Mouse (Mus musculus): Measurements from ENCODE around the gene 1810010D01Rik. TPM values are rescaled to one million over a fixed set of nuclear protein-coding genes. Genes with fewer than 3 reads are reported as not detected.

The 1810010D01Rik gene
- polyA plus RNA-seq, 1 experiment from 2014 or later, result not detected

DNA sequence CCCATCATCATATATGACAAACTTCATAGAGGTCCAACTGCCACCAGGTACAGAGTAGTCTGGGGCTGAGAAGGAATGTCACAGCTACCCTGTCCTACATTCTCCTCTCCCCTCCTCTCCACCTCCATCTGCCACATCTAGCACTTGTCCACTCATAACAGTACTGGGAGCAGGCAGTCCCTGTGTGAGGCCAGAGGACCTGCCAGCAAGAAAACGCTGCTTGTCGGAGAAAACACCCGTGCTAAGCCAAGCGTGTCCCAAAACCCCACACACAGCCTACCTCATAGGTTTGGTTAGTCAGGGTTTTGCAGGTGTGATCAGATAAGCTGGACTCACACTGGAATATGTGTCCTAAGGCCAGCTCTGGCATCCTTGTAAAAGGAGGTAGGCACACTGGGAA lies 33.0 kb upstream of the 1810010D01Rik start:
- H3K9ac ChIP-seq (ENCODE audit: low read depth, low read length), result no peak overlapping the region

GRCm38 (mm10) chr7:145239736-145240505 lies 32.0 kb upstream of the 1810010D01Rik start:
- H3K4me2 ChIP-seq (ENCODE audit: low read depth, low read length), result no peak overlapping the region
- WGBS, result 76% methylated on average over 7 of the region's 8 CpGs
- no peak overlapping the region for H3K27ac ChIP-seq (replicated peaks; ENCODE audit: low read depth, low read length)
- no peak overlapping the region for H3K9ac ChIP-seq (ENCODE audit: low read depth, low read length)
- ATAC-seq (ENCODE audit: low read depth) (no peak), DNase-seq (ENCODE audit: low spot score) (no peak)
- H3K36me3 ChIP-seq (ENCODE audit: control insufficient read depth, insufficient read depth, low read length), result no peaks in the 10 kb centered on the region
- H3K4me3 ChIP-seq (ENCODE audit: low read depth, low read length), result no peak overlapping the region
- H3K27me3 ChIP-seq (replicated peaks; ENCODE audit: control insufficient read depth, insufficient read depth, low read length), result no peaks in the 10 kb centered on the region
- no peaks in the 10 kb centered on the region for H3K9me3 ChIP-seq (ENCODE audit: control insufficient read depth, low read length)
- no peaks in the 10 kb centered on the region for H3K4me1 ChIP-seq (ENCODE audit: control insufficient read depth, insufficient read depth, low read length)

More for the DNA sequence above, 33.0 kb upstream of the 1810010D01Rik start:
- no peaks in the 10 kb centered on the region for H3K9me3 ChIP-seq (ENCODE audit: control insufficient read depth, low read length)
- H3K4me2 ChIP-seq (ENCODE audit: low read depth, low read length), result no peak overlapping the region
- H3K4me3 ChIP-seq (ENCODE audit: low read depth, low read length), result no peak overlapping the region
- H3K27me3 ChIP-seq (replicated peaks; ENCODE audit: control insufficient read depth, insufficient read depth, low read length), result no peaks in the 10 kb centered on the region
- no peak overlapping the region for H3K27ac ChIP-seq (replicated peaks; ENCODE audit: low read depth, low read length)
- no peaks in the 10 kb centered on the region for H3K36me3 ChIP-seq (ENCODE audit: control insufficient read depth, insufficient read depth, low read length)
- no peak for DNase-seq (ENCODE audit: low spot score)
- H3K4me1 ChIP-seq (ENCODE audit: control insufficient read depth, insufficient read depth, low read length), result no peaks in the 10 kb centered on the region
- 89% methylated on average over 4 of the region's 4 CpGs for WGBS
- no peak for ATAC-seq (ENCODE audit: low read depth)

DNA sequence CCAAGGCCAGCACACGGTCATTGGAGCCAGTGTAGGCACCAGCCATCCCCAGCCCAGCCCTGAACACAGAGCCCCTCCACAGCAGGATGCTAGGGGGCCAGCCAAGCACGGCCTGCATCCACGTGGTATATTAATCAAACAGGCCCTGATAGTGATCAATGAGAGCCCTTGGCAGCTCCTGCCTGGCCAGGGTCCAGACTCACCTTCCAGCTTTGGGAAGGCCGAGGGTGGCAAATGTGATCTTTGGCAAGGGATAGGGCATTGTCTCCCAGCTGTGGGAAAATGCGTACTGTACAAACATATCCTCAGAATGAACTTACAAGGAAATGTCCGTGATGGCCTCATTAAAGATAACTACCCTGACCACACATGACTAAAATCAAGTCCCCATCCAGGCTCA lies 31.2 kb upstream of the 1810010D01Rik start:
- ATAC-seq (ENCODE audit: low read depth) (no peak), DNase-seq (ENCODE audit: low spot score) (no peak)
- Histone ChIP-seq H3K4me3 (ENCODE audit: low read depth, low read length) (no peak overlapping the region), H3K27me3 (replicated peaks; ENCODE audit: control insufficient read depth, insufficient read depth, low read length) (no peaks in the 10 kb centered on the region), H3K9ac (ENCODE audit: low read depth, low read length) (0 out of 2 replicates have a peak overlapping the region, but pooled peaks have one; percentile 25), H3K36me3 (ENCODE audit: control insufficient read depth, insufficient read depth, low read length) (no peaks in the 10 kb centered on the region), H3K9me3 (ENCODE audit: control insufficient read depth, low read length) (no peaks in the 10 kb centered on the region), H3K4me2 (ENCODE audit: low read depth, low read length) (no peak overlapping the region), H3K27ac (replicated peaks; ENCODE audit: low read depth, low read length) (no peak overlapping the region), H3K4me1 (ENCODE audit: control insufficient read depth, insufficient read depth, low read length) (no peaks in the 10 kb centered on the region)
- 56% methylated on average over 6 of the region's 6 CpGs for whole genome bisulfite sequencing

GRCm38 (mm10) chr7:145234841-145235790 lies 27.2 kb upstream of the 1810010D01Rik start:
- no peak for ATAC-seq (ENCODE audit: low read depth)
- no peak for DNase-seq (ENCODE audit: low spot score)

GRCm38 (mm10) chr7:145231659-145232058 lies 23.7 kb upstream of the 1810010D01Rik start:
- Histone ChIP-seq H3K27ac (replicated peaks; ENCODE audit: low read depth, low read length) (no peak overlapping the region), H3K36me3 (ENCODE audit: control insufficient read depth, insufficient read depth, low read length) (no peaks in the 10 kb centered on the region), H3K9me3 (ENCODE audit: control insufficient read depth, low read length) (no peaks in the 10 kb centered on the region), H3K4me1 (ENCODE audit: control insufficient read depth, insufficient read depth, low read length) (no peaks in the 10 kb centered on the region), H3K27me3 (replicated peaks; ENCODE audit: control insufficient read depth, insufficient read depth, low read length) (no peaks in the 10 kb centered on the region), H3K4me2 (ENCODE audit: low read depth, low read length) (no peak overlapping the region), H3K4me3 (ENCODE audit: low read depth, low read length) (no peak overlapping the region), H3K9ac (ENCODE audit: low read depth, low read length) (no peak overlapping the region)
- no peak for DNase-seq (ENCODE audit: low spot score)
- 67% methylated on average over 9 of the region's 9 CpGs for WGBS
- ATAC-seq (ENCODE audit: low read depth), result no peak

More at GRCm38 (mm10) chr7:145234841-145235790, 27.2 kb upstream of the 1810010D01Rik start:
- 79% methylated on average over 10 of the region's 10 CpGs for WGBS
- Histone ChIP-seq H3K4me1 (ENCODE audit: control insufficient read depth, insufficient read depth, low read length) (no peaks in the 10 kb centered on the region), H3K4me3 (ENCODE audit: low read depth, low read length) (no peak overlapping the region), H3K27me3 (replicated peaks; ENCODE audit: control insufficient read depth, insufficient read depth, low read length) (no peaks in the 10 kb centered on the region), H3K9me3 (ENCODE audit: control insufficient read depth, low read length) (no peaks in the 10 kb centered on the region), H3K4me2 (ENCODE audit: low read depth, low read length) (no peak overlapping the region), H3K9ac (ENCODE audit: low read depth, low read length) (no peak overlapping the region), H3K27ac (replicated peaks; ENCODE audit: low read depth, low read length) (no peak overlapping the region), H3K36me3 (ENCODE audit: control insufficient read depth, insufficient read depth, low read length) (no peaks in the 10 kb centered on the region)

DNA sequence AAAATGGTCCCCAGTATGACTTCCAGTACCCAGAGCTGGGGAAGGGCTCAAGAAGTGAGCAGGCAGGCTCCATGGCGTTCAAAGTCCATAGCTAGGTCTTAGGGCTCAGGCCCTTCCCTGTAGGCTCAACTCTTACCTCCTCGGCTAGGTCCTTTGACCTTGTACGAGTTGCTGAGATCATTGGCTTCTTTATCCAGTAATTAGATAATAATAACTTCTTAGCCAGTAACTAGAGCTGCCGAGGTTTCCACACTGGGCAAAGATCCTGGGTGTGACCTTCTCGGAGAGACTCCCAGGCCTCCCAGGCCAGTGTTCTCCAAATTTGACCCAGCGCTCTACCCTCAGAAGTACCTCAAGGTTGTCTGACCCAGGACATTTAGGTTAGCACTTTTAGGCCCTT lies 18.7 kb upstream of the 1810010D01Rik start:
- no peaks in the 10 kb centered on the region for H3K9me3 ChIP-seq (ENCODE audit: control insufficient read depth, low read length)
- H3K9ac ChIP-seq (ENCODE audit: low read depth, low read length), result no peak overlapping the region
- no peaks in the 10 kb centered on the region for H3K27me3 ChIP-seq (replicated peaks; ENCODE audit: control insufficient read depth, insufficient read depth, low read length)
- H3K27ac ChIP-seq (replicated peaks; ENCODE audit: low read depth, low read length), result no peak overlapping the region
- no peaks in the 10 kb centered on the region for H3K36me3 ChIP-seq (ENCODE audit: control insufficient read depth, insufficient read depth, low read length)
- H3K4me1 ChIP-seq (ENCODE audit: control insufficient read depth, insufficient read depth, low read length), result peaks cover 13% of the 10 kb centered on the region
- H3K4me3 ChIP-seq (ENCODE audit: low read depth, low read length), result no peak overlapping the region
- H3K4me2 ChIP-seq (ENCODE audit: low read depth, low read length), result no peak overlapping the region
- DNase-seq (ENCODE audit: low spot score) (no peak), ATAC-seq (ENCODE audit: low read depth) (no peak)
- 86% methylated on average over 6 of the region's 6 CpGs for WGBS

- WGBS, result 78% methylated on average over 5 of the region's 6 CpGs
- no peak for DNase-seq (ENCODE audit: low spot score)
- H3K27me3 ChIP-seq (replicated peaks; ENCODE audit: control insufficient read depth, insufficient read depth, low read length), result no peaks in the 10 kb centered on the region
- H3K4me1 ChIP-seq (ENCODE audit: control insufficient read depth, insufficient read depth, low read length), result peaks cover 15% of the 10 kb centered on the region
- H3K4me2 ChIP-seq (ENCODE audit: low read depth, low read length), result no peak overlapping the region
- no peaks in the 10 kb centered on the region for H3K36me3 ChIP-seq (ENCODE audit: control insufficient read depth, insufficient read depth, low read length)
- no peaks in the 10 kb centered on the region for H3K9me3 ChIP-seq (ENCODE audit: control insufficient read depth, low read length)
- ATAC-seq (ENCODE audit: low read depth), result no peak
- no peak overlapping the region for H3K27ac ChIP-seq (replicated peaks; ENCODE audit: low read depth, low read length)
- H3K4me3 ChIP-seq (ENCODE audit: low read depth, low read length), result no peak overlapping the region
- no peak overlapping the region for H3K9ac ChIP-seq (ENCODE audit: low read depth, low read length)
Observed at GRCm38 (mm10) chr7:145225626-145226025, 17.7 kb upstream of the 1810010D01Rik start.

DNA sequence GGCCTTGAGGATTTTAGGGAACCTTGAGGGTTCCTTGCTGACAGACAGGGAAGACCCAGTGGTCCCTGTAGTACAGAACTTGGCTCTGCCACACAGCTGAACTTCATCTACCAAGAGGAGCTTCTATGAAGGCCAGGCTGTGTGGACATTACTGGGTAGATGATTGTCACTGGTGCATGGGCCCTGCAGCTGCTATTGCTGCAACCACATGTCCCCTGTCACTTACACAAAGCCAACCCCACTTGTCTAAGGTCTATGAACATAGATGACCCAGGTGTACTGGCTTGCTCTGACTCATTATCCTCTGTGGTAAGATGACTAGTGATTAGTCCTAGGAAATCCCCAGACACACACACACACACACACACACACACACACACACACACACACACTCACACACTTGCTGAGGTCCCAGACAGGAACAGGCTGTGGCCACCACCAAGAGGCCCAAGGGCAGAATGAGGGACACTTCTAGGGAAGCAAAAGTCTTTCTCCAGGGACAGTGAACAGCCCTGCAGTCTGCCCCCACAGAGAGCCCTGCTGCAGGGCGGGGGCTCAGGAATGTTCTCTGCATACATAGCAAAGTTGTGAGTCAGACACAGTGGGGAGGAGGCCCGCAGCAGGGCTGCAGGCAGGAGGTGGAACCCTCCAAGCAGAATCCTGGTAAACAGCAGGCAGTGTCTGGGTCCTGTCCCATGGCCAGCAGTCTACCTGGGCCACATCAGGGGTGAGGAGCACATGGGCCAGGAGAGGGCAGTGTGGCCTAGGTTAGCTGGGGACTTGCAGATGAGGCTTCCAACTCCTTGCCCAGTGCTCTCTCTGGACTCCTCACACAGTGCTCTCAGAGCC lies 14.1 kb upstream of the 1810010D01Rik start:
- peak overlapping the region; percentile 76 for H3K27ac ChIP-seq (replicated peaks; ENCODE audit: low read depth, low read length)
- H3K9me3 ChIP-seq (ENCODE audit: control insufficient read depth, low read length), result no peaks in the 10 kb centered on the region
- DNase-seq (ENCODE audit: low spot score) (peak; percentile 89), ATAC-seq (ENCODE audit: low read depth) (peak; percentile 93)
- no peaks in the 10 kb centered on the region for H3K27me3 ChIP-seq (replicated peaks; ENCODE audit: control insufficient read depth, insufficient read depth, low read length)
- 0% methylated on average over 2 of the region's 2 CpGs for WGBS
- H3K4me2 ChIP-seq (ENCODE audit: low read depth, low read length), result no peak overlapping the region
- H3K4me3 ChIP-seq (ENCODE audit: low read depth, low read length), result no peak overlapping the region
- H3K4me1 ChIP-seq (ENCODE audit: control insufficient read depth, insufficient read depth, low read length), result peaks cover 15% of the 10 kb centered on the region
- 0 out of 2 replicates have a peak overlapping the region, but pooled peaks have one; percentile 21 for H3K9ac ChIP-seq (ENCODE audit: low read depth, low read length)
- no peaks in the 10 kb centered on the region for H3K36me3 ChIP-seq (ENCODE audit: control insufficient read depth, insufficient read depth, low read length)
